Mouse (Mus musculus): ENCODE results near the gene Mansc4.

Gene Mansc4

DNA sequence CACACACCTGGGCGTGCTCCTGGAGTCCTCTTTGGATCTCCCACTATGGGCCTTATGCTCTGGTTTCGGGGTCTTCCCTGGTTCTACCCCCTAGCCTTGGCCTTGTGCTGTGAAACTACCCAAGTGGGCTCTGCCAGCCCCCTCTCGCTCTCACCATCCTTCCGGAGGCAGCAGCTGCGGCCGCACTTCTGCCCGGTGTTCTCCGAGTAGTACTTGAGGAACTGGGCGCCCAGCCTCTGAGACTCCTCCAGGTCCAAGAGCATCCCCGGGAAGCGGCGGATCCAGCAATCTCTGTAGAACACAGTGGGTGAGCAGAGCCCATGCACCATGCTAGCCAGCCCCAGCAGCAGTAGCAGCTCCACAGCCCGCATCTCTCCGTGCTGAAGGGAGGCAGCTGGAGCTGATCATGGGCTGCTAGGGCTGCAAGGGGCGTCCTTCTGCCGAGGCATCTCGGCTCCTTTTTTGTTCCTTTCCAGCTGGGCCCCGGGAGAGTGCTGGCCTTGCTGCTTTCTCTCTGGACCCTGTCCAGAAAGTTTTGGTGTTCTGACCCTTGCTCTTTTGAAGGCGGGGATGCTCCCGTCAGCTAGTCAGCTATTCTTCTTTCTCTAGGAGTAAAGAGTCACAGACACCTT lies at the start of gene Mansc4:
Mansc4 (minus strand) TSS at position 439 of the 632 bp plus-strand sequence.
- DNase-seq: peak; percentile 36 to 39

DNA sequence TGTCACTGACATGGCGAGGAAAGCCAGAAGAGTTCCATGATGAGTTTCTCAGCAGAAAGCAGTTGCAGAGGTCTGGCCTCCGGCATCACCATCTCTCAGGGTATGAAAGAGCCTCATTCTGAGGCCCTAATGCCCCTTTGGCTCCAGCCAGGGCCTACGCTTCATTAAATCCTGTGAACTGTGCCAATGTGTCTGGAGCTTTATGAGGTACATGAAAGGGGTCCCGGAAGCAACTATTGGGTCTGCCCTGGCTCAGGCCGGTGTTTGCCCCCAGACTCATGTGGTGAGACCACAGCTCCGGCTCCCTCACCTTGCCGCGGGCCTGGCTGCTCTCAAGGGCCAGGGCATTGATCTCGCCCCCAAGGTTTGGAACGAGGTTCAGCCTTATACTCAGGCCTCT lies 40.4 kb upstream of the Mansc4 start:
- DNase-seq: no peak

DNA sequence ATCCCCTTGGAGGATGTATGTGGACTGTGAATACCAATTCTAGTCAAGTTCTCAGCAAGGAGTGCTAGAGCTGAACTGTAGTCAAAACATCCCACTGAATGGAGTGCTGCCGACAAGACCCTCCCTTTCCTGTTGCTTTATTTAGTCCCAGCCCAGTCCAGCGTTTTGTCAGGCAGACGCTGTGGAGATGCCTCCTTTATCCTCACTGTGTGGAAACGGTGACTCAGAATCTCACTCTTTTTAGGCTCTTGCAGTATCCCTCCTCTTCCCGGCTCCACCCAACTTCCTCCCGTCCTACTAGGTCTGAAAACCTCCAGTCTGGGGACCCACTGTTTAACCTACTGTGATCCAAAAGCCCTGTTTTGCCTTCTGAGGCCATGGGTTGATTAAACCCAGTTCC lies 34.5 kb upstream of the Mansc4 start:
- no peak for DNase-seq

DNA sequence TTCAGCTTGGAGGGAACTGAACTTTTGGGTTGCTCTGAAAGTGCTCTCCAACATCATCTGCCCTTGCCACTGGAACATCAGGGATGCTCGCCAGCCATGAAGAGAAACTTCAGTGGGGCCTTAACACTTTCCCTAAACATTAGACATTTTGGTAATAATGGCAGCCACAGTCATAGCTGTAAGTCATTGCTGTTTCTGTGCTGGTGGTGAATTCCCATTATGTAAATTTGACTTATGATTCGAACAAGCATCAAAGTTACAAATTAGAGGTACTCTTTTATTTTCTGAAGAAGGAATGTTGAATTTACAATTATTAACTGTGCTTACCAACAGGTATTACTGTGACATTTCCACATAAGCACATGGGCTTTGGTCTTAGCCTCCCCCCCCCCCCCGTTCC lies 31.4 kb upstream of the Mansc4 start:
- no peak for DNase-seq

DNA sequence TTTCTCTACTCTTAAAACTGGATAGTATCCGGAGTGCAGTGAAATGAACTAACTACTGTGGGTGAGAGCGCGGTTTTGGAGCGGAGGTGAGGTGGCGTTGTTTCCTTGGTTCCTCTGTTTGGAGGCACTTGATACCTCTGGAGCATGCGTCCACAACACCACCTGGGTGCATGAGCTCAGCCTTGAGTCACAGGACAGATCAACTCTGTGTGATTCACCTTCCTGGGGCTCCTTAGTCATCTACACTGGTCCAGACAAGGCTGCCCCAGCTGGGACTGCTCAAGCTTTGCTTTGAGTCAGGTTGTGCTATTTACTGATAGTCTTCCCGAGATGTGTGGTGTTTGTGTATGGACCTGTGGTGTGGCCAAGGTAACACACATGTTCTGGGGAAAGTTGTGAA lies 30.9 kb upstream of the Mansc4 start:
- DNase-seq: no peak

DNA sequence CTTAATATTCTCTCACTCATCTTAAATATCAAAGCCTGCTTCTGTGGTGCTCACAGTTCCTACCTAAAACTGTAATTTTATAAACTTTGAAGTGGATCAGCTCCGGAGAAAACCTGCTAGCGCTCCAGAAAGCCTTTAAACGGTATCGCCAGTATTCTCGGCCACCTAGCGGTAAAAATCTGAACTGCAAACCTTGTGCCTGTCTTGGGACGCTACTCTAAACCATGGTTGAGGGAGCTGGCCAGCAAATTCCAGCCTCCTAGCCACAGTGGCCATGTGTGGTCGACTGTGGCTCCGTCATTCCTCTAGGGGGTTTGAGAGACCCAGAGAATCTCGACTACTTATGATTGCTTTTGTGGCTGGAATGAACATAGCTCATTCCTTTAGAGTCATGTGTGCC lies 29.7 kb upstream of the Mansc4 start:
- peak; percentile 93 to 96 for DNase-seq

DNA sequence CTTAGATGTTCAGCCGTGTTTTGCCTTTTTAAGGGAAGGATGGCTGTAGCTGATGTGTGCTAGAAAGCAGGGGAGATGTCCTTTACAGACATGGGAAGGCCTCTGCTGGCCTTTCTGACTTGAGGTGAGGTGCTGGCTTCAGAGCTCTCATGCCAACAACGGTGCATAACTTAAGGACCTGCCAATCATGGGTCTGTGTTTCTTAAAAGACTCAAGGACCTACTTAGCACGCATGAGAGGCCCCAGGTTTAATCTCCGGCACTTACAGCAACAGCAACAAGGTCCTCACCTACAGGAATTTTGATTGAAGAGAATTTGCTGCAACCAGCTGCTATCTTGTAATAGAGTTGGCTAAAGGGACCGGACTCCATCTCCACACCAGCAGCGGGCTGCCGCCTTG lies 22.5 kb upstream of the Mansc4 start:
- DNase-seq: no peak

DNA sequence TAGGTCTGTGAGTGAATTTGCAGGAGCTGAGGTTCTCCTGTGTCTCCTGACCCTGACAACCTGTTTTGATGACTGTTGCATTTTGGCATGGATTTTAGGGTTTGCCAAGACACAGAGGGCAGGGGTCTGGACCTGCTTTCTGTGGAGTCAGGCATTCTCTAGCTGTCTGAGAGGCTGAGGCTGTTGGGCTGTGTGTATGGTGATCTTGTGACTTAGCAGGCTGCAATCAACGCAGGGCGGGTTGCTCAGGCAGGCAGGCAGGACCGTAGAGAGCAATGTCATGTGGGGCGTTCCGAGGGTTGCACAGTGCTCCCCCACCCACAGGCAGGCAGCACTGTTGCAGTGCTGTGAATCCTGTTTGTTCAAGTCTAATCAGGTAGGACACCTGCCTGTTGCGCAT lies 19.9 kb upstream of the Mansc4 start:
- no peak for DNase-seq

DNA sequence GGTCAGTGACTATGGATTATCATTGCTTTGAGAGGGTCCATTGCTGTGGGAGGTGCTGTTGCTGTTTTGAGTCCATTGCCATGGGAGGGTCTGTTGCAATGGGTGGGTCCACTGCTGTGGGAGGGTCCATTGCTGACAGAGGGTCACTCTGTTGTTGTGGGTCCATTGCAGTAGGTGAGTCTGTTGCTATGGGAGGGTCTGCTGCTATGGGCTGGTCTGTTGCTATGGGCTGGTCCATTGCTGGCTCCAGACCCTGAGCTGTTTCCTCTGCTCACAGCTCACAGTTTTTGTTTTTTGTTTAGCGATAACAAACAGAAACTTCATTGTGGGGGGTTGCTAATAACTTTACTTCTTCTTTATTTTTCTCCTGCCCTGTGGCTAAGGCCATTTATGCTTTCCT lies 18.7 kb upstream of the Mansc4 start:
- no peak for DNase-seq

DNA sequence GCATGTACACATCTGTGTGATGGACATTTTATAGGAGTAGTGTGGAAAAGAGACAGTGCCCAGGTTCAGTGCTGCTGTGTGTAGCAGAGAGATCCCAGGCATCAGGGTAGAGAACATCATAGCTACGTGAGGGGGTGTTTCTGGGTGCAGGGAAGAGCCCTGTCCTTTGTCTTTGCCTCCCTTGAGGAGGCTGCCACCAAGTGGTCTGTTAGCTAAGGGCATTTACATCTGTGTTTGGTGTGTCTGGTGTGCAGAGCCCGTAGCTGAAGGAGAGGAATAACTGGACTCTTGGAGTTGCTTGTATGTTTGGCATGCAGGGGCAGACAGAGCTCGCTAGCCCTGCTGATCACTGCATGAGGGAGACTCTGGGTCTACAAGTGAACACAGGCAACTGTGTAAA lies 15.5 kb upstream of the Mansc4 start:
- DNase-seq: no peak

DNA sequence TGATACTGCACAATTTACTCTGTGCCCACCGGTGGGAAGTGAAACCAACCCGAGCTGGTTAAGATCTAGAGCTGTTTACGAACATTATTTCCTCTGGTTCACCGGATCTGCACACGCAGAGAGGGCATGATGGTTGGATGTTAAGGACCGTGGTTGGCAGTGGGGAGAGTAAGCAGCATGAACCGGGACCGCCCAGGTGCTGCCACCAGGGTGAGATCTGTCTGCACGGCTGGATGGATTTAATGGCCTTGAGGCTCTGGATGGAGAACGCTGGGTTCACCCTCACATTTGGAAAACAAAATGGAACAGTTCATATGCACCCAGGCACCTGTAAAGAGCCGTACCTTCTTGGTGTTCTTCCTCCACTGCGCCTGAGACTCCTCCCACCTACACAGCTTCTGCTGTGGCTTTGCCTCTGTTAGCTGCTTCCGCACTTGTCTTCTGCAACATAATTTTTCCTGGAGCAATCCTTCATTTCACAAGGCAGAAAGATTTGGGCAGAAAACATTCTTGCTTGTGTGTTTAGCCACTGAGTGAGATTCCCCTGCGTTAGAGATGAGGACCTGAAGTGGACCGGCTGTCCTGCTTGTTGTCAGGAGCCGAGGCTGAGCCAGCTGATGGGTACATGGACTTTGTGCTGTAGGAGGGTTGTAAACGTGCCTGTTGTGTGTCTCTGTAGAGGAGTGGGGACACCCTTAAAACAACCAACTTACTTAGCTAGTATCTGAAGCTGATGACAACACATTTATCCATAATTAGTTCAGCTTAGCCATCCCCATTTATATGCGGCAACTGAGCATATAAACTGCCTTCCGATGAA lies 12.8 kb upstream of the Mansc4 start:
- no peak for DNase-seq

DNA sequence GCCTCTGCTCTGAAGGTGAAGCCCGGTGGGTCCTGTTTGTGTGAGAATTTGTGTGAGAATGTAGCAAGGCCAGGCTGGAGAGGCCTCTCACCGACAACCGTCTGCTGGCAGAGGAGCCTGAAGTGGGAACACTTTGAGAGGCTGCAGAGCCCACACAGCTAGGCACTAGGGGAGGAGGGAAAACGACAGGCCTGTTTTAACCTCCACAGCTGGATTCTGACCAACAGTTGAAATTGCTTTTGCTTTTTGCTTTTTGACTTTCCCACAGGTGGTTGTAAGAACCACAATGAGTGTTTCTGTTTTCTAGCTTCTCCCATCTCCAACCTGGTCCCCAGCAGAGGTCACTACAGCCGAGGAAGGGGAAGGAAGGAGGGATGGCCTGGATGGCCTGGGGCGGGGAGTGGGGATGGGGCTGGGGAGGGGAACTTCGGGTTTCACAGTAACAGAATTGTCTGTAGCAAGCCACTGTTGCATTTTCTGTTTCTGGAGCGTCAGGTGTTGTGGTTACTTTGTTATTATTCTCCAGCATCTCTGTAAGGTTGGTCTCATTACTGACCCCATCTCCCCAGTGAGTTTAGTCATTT lies 10.6 kb upstream of the Mansc4 start:
- DNase-seq: no peak

DNA sequence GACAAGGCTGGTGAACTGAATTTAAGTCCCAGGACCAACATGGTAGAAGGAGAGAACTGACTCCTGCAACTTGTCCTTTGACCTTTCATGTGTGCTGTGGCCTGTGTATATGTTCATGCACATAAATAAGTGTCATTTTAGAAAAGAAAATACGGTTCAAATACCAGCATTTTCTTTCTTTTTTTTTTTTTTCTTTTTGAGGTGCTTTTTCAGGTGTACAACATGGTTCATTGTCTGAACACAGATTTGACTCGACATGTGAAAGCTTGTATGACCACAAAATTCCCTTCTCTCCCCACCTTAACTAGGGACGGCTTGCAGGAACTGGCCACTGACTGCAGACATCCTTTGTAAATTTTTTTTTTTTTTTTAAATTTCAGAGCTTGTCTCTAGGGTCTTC lies 10.1 kb upstream of the Mansc4 start:
- DNase-seq: no peak

DNA sequence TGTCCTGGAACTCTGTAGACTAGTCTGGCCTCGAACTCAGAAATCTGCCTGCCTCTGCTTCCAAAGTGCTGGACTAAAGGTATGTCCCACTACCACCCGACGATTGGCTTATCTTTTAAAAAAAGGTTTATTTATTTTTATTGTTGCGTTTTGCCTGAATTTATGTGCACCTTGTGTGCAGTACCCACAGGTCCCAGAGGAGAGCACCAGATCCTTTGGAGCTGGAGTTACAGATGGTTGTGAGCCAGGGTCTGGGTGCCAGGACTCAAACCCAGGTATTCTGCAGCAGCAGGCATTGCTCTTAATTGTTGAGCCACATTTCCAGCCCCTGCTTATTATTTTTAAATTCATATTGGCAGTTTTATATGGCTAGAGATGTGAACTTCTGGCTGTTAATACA lies 9.3 kb upstream of the Mansc4 start:
- DNase-seq: no peak

DNA sequence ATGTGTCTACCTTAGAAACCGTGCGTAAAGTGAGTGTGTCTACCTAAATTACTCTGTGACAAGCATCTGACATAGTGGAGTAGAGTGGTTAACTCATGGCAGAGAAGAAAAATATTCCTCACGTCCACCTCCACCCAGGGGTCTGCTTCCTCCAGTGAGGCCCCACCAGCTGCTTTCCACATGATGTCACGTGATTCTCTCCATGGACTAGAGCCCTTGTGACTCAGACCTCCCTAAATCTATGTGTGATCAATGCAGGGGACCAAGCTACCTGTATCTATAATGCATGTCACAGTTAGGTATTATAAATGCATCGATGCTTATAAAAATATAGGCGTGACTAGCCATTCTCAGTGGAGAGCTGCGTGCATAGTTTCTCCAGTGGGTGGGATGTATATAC lies 7.9 kb upstream of the Mansc4 start:
- no peak for DNase-seq

DNA sequence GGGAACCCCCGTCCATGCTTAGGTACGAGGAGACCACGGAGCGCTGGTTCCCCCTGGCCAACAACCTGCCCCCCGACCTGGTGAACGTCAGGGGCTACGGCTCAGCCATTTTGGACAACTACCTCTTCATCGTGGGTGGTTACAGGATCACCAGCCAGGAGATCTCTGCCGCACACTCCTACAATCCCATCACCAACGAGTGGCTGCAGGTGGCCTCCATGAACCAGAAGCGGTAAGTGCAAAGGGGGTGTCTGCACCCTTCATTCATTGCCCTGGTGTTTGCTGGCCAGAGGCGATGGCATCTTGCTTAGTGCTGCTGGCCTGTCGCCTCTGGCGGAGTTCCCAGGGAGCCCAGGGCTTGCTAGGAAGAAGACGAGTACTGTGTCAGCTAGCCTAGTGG lies 5.3 kb upstream of the Mansc4 start:
- peak; percentile 88 for DNase-seq

DNA sequence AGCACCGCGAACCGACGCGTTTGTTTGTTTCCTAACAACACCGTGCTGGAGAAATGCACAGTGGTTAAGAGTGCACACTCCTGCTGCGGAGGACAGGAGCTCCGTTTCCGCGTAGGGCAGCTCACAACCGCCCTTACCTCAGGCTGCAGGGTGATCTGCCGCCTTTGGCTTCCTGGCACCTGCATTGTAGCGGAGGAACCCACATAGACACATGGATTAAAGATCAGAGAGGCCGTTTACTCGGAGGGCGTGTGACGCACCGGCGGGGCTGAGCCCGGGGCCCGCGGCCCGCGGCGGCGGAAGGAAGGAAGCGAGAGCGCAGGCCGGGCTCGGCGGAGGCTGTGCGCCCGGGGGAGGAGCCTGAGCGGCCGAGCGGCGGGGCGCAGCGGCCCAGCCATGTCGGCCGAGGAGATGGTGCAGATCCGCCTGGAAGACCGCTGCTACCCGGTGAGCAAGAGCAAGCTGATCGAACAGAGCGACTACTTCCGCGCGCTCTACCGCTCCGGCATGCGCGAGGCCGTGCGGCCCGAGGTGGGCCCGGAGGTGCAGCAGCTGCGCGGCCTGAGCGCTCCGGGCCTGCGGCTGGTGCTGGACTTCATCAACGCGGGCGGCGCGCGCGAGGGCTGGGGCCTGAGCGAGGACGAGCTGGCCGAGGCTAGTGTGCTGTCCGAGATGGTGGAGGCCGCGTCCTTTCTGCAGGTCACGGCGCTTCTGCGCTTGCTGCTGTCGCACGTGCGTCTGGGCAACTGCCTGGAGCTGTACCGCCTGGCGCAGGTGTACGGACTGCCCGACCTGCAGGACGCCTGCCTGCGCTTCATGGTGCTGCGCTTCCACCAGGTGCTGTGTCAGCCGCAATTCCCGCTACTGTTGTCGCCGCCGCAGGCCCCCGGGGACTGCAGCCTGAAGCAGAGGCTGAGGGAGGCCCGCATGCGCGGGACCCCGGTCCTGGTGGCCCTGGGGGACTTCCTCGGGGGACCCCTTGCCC lies 4.6 kb upstream of the Mansc4 start, which contains the start of gene Klhl42:
Klhl42 (plus strand) TSS at position 244 of the 985 bp plus-strand sequence.
- peak; percentile 83 to 85 for DNase-seq

DNA sequence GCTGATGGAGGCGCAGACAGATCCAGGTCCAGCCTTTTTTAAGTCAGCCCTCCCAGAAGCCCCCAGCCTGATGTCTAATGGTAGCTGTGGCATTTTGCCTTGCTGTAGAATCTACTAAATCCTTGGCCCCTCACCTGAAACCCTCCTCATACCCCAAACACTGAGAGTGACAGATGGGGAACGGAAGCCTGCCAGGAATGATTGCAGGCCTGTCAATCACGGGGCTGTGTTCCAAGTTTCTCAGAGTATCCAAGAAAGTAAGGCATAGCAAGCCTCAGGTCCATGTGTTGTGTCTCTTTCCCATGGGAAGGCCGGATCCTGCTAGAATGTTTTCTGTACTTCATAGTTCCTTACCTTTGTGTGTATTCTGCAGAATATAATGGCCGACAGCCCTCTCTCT lies 3.4 kb upstream of the Mansc4 start:
- peak; percentile 81 to 83 for DNase-seq

DNA sequence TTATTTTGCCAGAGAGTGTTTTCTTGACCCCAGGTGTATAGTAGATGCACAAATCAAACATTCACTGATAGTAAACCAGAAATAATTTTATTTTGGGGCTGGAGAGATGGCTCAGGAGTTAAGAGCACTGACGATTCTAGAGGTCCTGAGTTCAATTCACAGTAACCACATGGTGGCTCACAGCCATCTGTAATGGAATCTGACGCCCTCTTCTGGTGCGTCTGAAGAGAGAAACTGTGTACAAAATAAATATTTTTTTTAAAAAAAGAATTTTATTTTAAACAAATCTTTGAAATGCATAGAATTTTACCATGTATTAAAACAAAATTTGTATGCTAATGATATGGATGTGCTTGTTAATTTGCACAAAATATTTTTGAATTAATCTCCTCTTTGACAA lies 1.7 kb upstream of the Mansc4 start:
- DNase-seq: no peak

DNA sequence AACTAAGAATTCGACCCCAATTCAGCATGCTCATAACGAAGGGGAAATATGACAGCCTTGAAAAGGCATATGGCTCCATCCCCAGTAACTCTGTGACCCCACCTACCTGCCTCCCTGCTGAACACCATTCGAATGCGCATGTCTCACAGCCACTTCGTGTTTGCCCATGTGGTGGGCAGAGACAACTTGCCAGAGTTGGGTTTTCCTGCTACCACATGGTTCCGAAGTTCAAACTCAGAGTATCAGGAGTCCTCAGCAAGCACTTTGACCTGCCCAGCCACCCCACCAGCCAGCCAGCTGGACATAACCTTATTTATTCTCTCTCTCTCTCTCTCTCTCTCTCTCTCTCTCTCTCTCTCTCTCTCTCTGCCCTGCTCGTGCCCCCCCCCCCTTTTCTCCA lies 904 bp upstream of the Mansc4 start:
- no peak for DNase-seq

DNA sequence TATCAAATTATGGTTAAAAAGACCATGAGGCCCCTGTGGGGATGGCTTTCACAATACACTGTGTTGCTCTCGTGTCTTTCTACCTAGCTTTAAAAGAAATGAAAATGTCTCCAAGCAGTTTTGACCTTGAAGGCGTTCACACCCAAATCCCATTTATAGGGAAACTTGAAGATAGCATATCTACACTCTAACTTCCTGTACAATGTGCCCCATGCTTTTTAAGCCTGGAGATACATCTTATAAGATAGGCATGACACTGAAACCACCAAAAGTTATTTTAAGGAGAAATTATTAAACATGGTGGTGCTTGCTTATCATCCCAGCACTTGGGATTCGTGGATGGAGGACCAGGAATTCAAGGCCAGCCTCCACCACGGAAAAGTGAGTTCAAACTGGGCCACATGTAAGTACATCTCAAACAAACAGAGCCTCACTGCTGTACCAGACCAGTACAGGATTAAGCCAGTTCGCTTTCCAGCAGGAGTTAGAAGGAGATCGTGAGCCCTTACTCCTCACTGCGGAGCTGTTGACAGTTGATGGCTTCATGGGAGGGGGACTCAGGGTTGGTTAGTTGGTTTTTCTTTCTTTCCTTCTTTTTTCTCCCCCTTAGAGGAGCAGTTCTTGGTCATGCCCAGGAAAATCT lies 1.3 kb downstream of the Mansc4 start:
- no peak for DNase-seq

DNA sequence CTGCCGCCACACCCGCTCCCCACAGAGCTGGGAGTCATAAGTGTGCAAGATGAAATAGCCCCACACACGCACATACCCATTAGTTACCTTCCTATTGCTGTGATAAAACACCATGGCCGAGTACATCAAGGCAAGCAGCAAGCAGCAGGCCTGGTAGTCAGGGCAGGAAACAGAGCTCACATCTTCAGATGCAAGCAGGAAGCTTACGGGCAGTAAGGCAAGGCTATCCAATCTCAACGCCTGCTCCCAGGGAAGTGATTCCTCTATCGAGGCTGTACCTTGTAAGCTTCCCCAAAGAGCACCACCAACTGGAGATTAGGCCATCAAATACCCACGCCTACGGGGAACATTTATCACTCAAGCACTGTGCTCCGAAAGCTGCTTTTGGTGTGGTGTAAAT lies 6.9 kb downstream of the Mansc4 start:
- no peak for DNase-seq

All from cerebellum, postnatal 10 days (tissue).